24 mouse cellular contexts compared by ENCODE assay signal in genomic region chr7:48893093-48893492, GRCm38 (mm10). TPM values are rescaled to one million over a fixed set of nuclear protein-coding genes. Genes with fewer than 3 reads are reported as not detected.
DNase-seq lines count a peak whose midpoint lies in the region; ATAC-seq lines count a peak whose summit lies in the region.
"Had no signal": no experiment of that assay in that cellular context is flagged by ENCODE, and none has a peak within 500 bp of the region (broad histone marks: within the 10 kb centered on the region; RNA-seq: fewer than 3 reads in every experiment).

No protein-coding gene starts in this region.

- no peak overlapping the region for H3K9ac ChIP-seq in embryonic facial prominence, embryonic 14.5 days (ENCODE audit: low read depth, low read length)
- no peak overlapping the region for H3K9ac ChIP-seq in limb, embryonic 12.5 days (replicated peaks)
- H3K9ac ChIP-seq in hindbrain, embryonic 11.5 days (ENCODE audit: low read depth, low read length) = no peak overlapping the region
- H3K9ac ChIP-seq: embryonic facial prominence, embryonic 13.5 days; forebrain, embryonic 13.5 days; forebrain, embryonic 15.5 days; forebrain, postnatal 0 days had no signal

- no peaks in the 10 kb centered on the region for H3K4me1 ChIP-seq in embryonic facial prominence, embryonic 14.5 days (ENCODE audit: control insufficient read depth, insufficient read depth, low read length)
- H3K4me1 ChIP-seq in embryonic facial prominence, embryonic 10.5 days = peaks cover 37% of the 10 kb centered on the region
- peaks cover 26% of the 10 kb centered on the region for H3K4me1 ChIP-seq in limb, embryonic 12.5 days (replicated peaks)
- peaks cover 13% of the 10 kb centered on the region for H3K4me1 ChIP-seq in limb, embryonic 10.5 days
- peaks cover 20% of the 10 kb centered on the region for H3K4me1 ChIP-seq in hindbrain, embryonic 11.5 days (replicated peaks; ENCODE audit: control insufficient read depth, insufficient read depth, low read length)

- WGBS in embryonic facial prominence, embryonic 14.5 days = 79% methylated on average over 7 of the region's 7 CpGs
- WGBS in embryonic facial prominence, embryonic 10.5 days = 85% methylated on average over 7 of the region's 7 CpGs
- WGBS in limb, embryonic 12.5 days = 79% methylated on average over 7 of the region's 7 CpGs
- WGBS in limb, embryonic 10.5 days = 91% methylated on average over 7 of the region's 7 CpGs
- 79% methylated on average over 7 of the region's 7 CpGs for WGBS in hindbrain, embryonic 11.5 days

- peak; percentile 53; the same call in 1 of the 2 replicates for ATAC-seq in embryonic facial prominence, embryonic 14.5 days (ENCODE audit: low read depth)
- ATAC-seq in limb, embryonic 12.5 days (ENCODE audit: insufficient number of reproducible peaks, insufficient read depth, low FRiP score, low TSS enrichment, low read depth) = 0 out of 2 replicates have a peak, but pooled peaks have one; percentile 43
- ATAC-seq in hindbrain, embryonic 11.5 days (ENCODE audit: low FRiP score) = no peak
- ATAC-seq: activated CD4-positive, CD25-positive, alpha-beta regulatory T cell, adult 4 months; CD4-positive, CD25-positive, alpha-beta regulatory T cell, adult 4 months; forebrain, embryonic 13.5 days; forebrain, embryonic 15.5 days; forebrain, postnatal 0 days; Patski had no signal

- no peak for DNase-seq in embryonic facial prominence, embryonic 14.5 days (ENCODE audit: low spot score)
- no peak for DNase-seq in embryonic facial prominence, embryonic 10.5 days (ENCODE audit: low spot score)
- no peak for DNase-seq in limb, embryonic 10.5 days (ENCODE audit: low spot score)
- DNase-seq in hindbrain, embryonic 11.5 days (ENCODE audit: low spot score) = no peak
- DNase-seq: adrenal gland, adult 8-10 months; adrenal gland, postnatal 14 days; adrenal gland, postnatal 36 days; B cell, adult 2 months; cerebellum, adult 11-12 months; cerebellum, adult 2 months; cerebellum, adult 9-10 months; cerebellum, postnatal 10 days; cerebellum, postnatal 25 days; forebrain, postnatal 0 days had no signal

- H3K27ac ChIP-seq in embryonic facial prominence, embryonic 14.5 days (replicated peaks; ENCODE audit: low read depth, low read length) = no peak overlapping the region
- H3K27ac ChIP-seq in embryonic facial prominence, embryonic 10.5 days (replicated peaks) = no peak overlapping the region
- no peak overlapping the region for H3K27ac ChIP-seq in limb, embryonic 12.5 days
- no peak overlapping the region for H3K27ac ChIP-seq in limb, embryonic 10.5 days
- H3K27ac ChIP-seq in hindbrain, embryonic 11.5 days (ENCODE audit: low read depth, low read length) = no peak overlapping the region
- H3K27ac ChIP-seq: embryonic facial prominence, embryonic 13.5 days; forebrain, embryonic 13.5 days; forebrain, embryonic 15.5 days had no signal

- no peak overlapping the region for H3K4me2 ChIP-seq in embryonic facial prominence, embryonic 14.5 days (ENCODE audit: low read depth, low read length)
- no peak overlapping the region for H3K4me2 ChIP-seq in limb, embryonic 12.5 days
- no peak overlapping the region for H3K4me2 ChIP-seq in hindbrain, embryonic 11.5 days (replicated peaks; ENCODE audit: low read depth, low read length)
- H3K4me2 ChIP-seq: embryonic facial prominence, embryonic 13.5 days; forebrain, embryonic 13.5 days; forebrain, embryonic 15.5 days had no signal

- no peak overlapping the region for H3K4me3 ChIP-seq in embryonic facial prominence, embryonic 14.5 days (ENCODE audit: low read depth, low read length)
- H3K4me3 ChIP-seq in embryonic facial prominence, embryonic 10.5 days = no peak overlapping the region
- no peak overlapping the region for H3K4me3 ChIP-seq in limb, embryonic 12.5 days (replicated peaks)
- no peak overlapping the region for H3K4me3 ChIP-seq in limb, embryonic 10.5 days
- no peak overlapping the region for H3K4me3 ChIP-seq in hindbrain, embryonic 11.5 days (ENCODE audit: low read depth, low read length)
- H3K4me3 ChIP-seq: embryonic facial prominence, embryonic 13.5 days; forebrain, embryonic 13.5 days; forebrain, embryonic 15.5 days had no signal

- 0 out of 2 replicates have a peak, but pooled peaks cover 3% of the 10 kb centered on the region for H3K27me3 ChIP-seq in embryonic facial prominence, embryonic 14.5 days (replicated peaks; ENCODE audit: control insufficient read depth, insufficient read depth, low read length)
- H3K27me3 ChIP-seq in embryonic facial prominence, embryonic 10.5 days (replicated peaks; ENCODE audit: low read depth, poor library complexity, severe bottlenecking) = peaks cover 47% of the 10 kb centered on the region
- H3K27me3 ChIP-seq in limb, embryonic 12.5 days = peaks cover 9% of the 10 kb centered on the region; the same call in 1 of the 2 replicates
- H3K27me3 ChIP-seq in limb, embryonic 10.5 days (ENCODE audit: low read depth, poor library complexity, severe bottlenecking) = peaks cover 4% of the 10 kb centered on the region; the same call in 1 of the 2 replicates
- peaks cover 3% of the 10 kb centered on the region; the same call in 1 of the 2 replicates for H3K27me3 ChIP-seq in hindbrain, embryonic 11.5 days (ENCODE audit: control insufficient read depth, insufficient read depth, low read length)
- H3K27me3 ChIP-seq: Patski had no signal

- no peaks in the 10 kb centered on the region for H3K36me3 ChIP-seq in embryonic facial prominence, embryonic 14.5 days (ENCODE audit: control insufficient read depth, insufficient read depth, low read length)
- H3K36me3 ChIP-seq in embryonic facial prominence, embryonic 10.5 days (replicated peaks) = no peaks in the 10 kb centered on the region
- no peaks in the 10 kb centered on the region for H3K36me3 ChIP-seq in limb, embryonic 12.5 days
- H3K36me3 ChIP-seq in limb, embryonic 10.5 days = no peaks in the 10 kb centered on the region
- H3K36me3 ChIP-seq in hindbrain, embryonic 11.5 days (ENCODE audit: control insufficient read depth, insufficient read depth, low read length) = no peaks in the 10 kb centered on the region
- H3K36me3 ChIP-seq: embryonic facial prominence, embryonic 13.5 days; forebrain, embryonic 15.5 days; G1E had no signal

- H3K9me3 ChIP-seq in embryonic facial prominence, embryonic 14.5 days (ENCODE audit: control insufficient read depth, low read length) = no peaks in the 10 kb centered on the region
- H3K9me3 ChIP-seq in embryonic facial prominence, embryonic 10.5 days = no peaks in the 10 kb centered on the region
- H3K9me3 ChIP-seq in limb, embryonic 12.5 days = no peaks in the 10 kb centered on the region
- H3K9me3 ChIP-seq in limb, embryonic 10.5 days (replicated peaks) = no peaks in the 10 kb centered on the region
- H3K9me3 ChIP-seq in hindbrain, embryonic 11.5 days (ENCODE audit: control insufficient read depth, low read length) = no peaks in the 10 kb centered on the region
- H3K9me3 ChIP-seq: embryonic facial prominence, embryonic 13.5 days; forebrain, embryonic 13.5 days; forebrain, embryonic 15.5 days; G1E had no signal

RNA-seq across cellular contexts. Expression of gene E2f8, which starts 11.7 kb away (rescaled TPM):
- polyA plus RNA-seq in embryonic facial prominence, embryonic 14.5 days (2014; fragmentation: Nextera tagmentation; extraction: Ambion mirVana) = 16.2 and 17.6 TPM in 2 replicates
- 15.7 and 16.8 TPM in 2 replicates for polyA plus RNA-seq in embryonic facial prominence, embryonic 10.5 days (2016; fragmentation: Nextera tagmentation; extraction: Ambion mirVana)
- 13.7 and 15.4 TPM in 2 replicates for polyA plus RNA-seq in limb, embryonic 12.5 days (2016; fragmentation: Nextera tagmentation; extraction: Ambion mirVana)
- polyA plus RNA-seq in limb, embryonic 10.5 days (2016; fragmentation: Nextera tagmentation; extraction: Ambion mirVana) = 15.2 TPM in 2 replicates
- 12.9 and 17.1 TPM in 2 replicates for polyA plus RNA-seq in hindbrain, embryonic 11.5 days (2014; fragmentation: Nextera tagmentation; extraction: Ambion mirVana)

RNA-seq across cellular contexts. Expression of gene Nav2, which starts 15.4 kb away (rescaled TPM):
- polyA plus RNA-seq in embryonic facial prominence, embryonic 14.5 days (2014; fragmentation: Nextera tagmentation; extraction: Ambion mirVana) = 13.5 and 15.0 TPM in 2 replicates
- 11.5 and 13.2 TPM in 2 replicates for polyA plus RNA-seq in embryonic facial prominence, embryonic 10.5 days (2016; fragmentation: Nextera tagmentation; extraction: Ambion mirVana)
- polyA plus RNA-seq in limb, embryonic 12.5 days (2016; fragmentation: Nextera tagmentation; extraction: Ambion mirVana) = 12.2 and 12.4 TPM in 2 replicates
- polyA plus RNA-seq in limb, embryonic 10.5 days (2016; fragmentation: Nextera tagmentation; extraction: Ambion mirVana) = 7.2 and 8.3 TPM in 2 replicates
- 22.6 and 36.1 TPM in 2 replicates for polyA plus RNA-seq in hindbrain, embryonic 11.5 days (2014; fragmentation: Nextera tagmentation; extraction: Ambion mirVana)
- polyA plus RNA-seq: G1E had no signal

RNA-seq across cellular contexts. Expression of gene Csrp3, which starts 45.3 kb away (rescaled TPM):
- polyA plus RNA-seq in embryonic facial prominence, embryonic 14.5 days (2014; fragmentation: Nextera tagmentation; extraction: Ambion mirVana) = 168 and 285 TPM in 2 replicates
- 0.57 and 1.1 TPM in 2 replicates for polyA plus RNA-seq in embryonic facial prominence, embryonic 10.5 days (2016; fragmentation: Nextera tagmentation; extraction: Ambion mirVana)
- 7.6 and 8.4 TPM in 2 replicates for polyA plus RNA-seq in limb, embryonic 12.5 days (2016; fragmentation: Nextera tagmentation; extraction: Ambion mirVana)
- 0.87 and 1.5 TPM in 2 replicates for polyA plus RNA-seq in limb, embryonic 10.5 days (2016; fragmentation: Nextera tagmentation; extraction: Ambion mirVana)
- 0.70 TPM in 1 of 2 replicates, not detected in the other for polyA plus RNA-seq in hindbrain, embryonic 11.5 days (2014; fragmentation: Nextera tagmentation; extraction: Ambion mirVana)
- polyA plus RNA-seq: activated CD4-positive, CD25-positive, alpha-beta regulatory T cell, adult 4 months; CD4-positive, CD25-positive, alpha-beta regulatory T cell, adult 4 months; cerebellum, adult 2 months; cortical plate, adult 2 months; forebrain, embryonic 11.5 days; forebrain, embryonic 13.5 days; forebrain, postnatal 0 days; G1E; Patski had no signal

Comparison
In these comparisons a context has a peak if more than half of its experiments do, and no peak if none do; other contexts are left out.
1. RNA of gene Csrp3, which starts 45.3 kb away (polyA plus RNA-seq): 168 to 285 TPM in embryonic facial prominence, embryonic 14.5 days; 7.6 to 8.4 TPM in limb, embryonic 12.5 days, 0.87 to 1.5 TPM in limb, embryonic 10.5 days, 0.57 to 1.1 TPM in embryonic facial prominence, embryonic 10.5 days and 0.70 TPM in hindbrain, embryonic 11.5 days; every median in the first group is over 10 times any median in the second.